Mouse (Mus musculus): ENCODE data around the gene Large1.
"Not testable (repeated sequence)": the region's sequence is repeated elsewhere in the genome, so short reads cannot be mapped to it uniquely, and the experiment has no call there.

Large1 gene

GRCm38 (mm10) chr8:73353108-73353793 lies at the start of gene Large1:
Gene Large1, minus strand, starts transcription at chr8:73353540.
- POLR2A ChIA-PET, result interaction anchor here (0.5 to 6.7 kb wide), 23 partner anchors 9 to 1756 kb away, joined by 3 to 81 read pairs (median 5); partner anchors contain the start of gene Mcm5 (in 1 of the 4)
- CTCF ChIA-PET, result interaction anchor here in 2 of 4 experiments (0.6 to 5.0 kb wide), 5 partner anchors 16 to 349 kb away, joined by 3 to 24 read pairs (median 3); no protein-coding TSS in a partner anchor

- ChIA-PET POLR2A (interaction anchor here in 1 of 4 experiments (0.6 kb wide), 1 partner anchor 50 kb away, joined by 6 read pairs; no protein-coding TSS in a partner anchor), CTCF (no interaction called here)
These were observed 47.0 kb upstream of the Large1 start for GRCm38 (mm10) chr8:73400343-73400742.

DNA sequence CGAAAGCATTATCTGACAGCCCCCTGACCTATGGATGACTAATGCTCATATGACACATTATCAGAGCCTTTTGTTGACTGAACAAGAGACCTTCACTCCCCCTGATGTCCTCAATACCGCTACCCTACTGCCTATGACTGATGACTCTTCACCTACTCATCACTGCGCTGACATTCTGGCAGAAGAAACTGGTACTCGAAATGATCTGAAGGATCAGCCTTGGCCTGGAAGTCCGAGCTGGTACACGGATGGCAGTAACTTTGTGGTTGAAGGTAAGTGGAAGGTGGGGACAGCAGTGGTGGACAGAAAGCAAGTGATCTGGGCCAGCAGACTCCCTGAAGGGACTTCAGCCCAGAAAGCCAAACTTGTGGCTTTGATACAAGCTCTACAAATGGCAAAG lies 19.7 kb upstream of the Large1 start:
- POLR2A ChIA-PET, result interaction anchor here in 1 of 4 experiments (0.6 kb wide), 1 partner anchor 1669 kb away, joined by 3 read pairs; no protein-coding TSS in a partner anchor
- CTCF ChIA-PET, result not testable (repeated sequence)

DNA sequence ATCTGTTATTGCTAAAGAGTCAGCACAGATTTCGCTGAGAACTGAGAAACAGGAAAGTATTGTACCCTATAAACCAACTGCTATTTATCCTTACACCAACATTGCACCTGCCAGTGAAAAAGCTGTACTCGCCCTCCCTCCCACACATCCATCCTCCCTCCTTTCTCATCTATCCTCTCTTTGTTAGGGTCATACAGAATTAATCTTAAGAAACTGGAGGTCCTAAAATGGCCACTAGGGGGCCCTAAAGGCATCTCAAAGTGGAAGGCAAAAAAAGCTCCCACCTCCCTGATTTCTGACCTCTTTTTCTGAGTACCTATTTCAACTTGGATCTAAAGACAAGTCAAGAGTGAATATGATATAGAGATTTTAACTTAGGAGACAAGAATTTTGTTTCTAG lies 2.6 kb upstream of the Large1 start:
- ChIA-PET CTCF (interaction anchor here (0.6 to 5.0 kb wide), 11 partner anchors 10 to 1632 kb away, joined by 3 to 24 read pairs (median 3); no protein-coding TSS in a partner anchor), POLR2A (interaction anchor here in 3 of 4 experiments (0.7 to 6.7 kb wide), 3 partner anchors 19 to 366 kb away, joined by 3 to 81 read pairs (median 4); no protein-coding TSS in a partner anchor)

- POLR2A ChIA-PET, result interaction anchor here in 3 of 4 experiments (0.6 to 6.7 kb wide), 18 partner anchors 10 to 1755 kb away, joined by 3 to 81 read pairs (median 6); partner anchors contain the start of gene Mcm5 (in 1 of the 3)
- CTCF ChIA-PET, result interaction anchor here in 3 of 4 experiments (0.6 to 5.0 kb wide), 7 partner anchors 18 to 1576 kb away, joined by 3 to 24 read pairs (median 3); no protein-coding TSS in a partner anchor
These were observed 1.0 kb upstream of the Large1 start for GRCm38 (mm10) chr8:73354201-73354881.

- CTCF ChIA-PET, result interaction anchor here in 2 of 4 experiments (0.6 to 5.0 kb wide), 6 partner anchors 17 to 1577 kb away, joined by 3 to 24 read pairs (median 3); no protein-coding TSS in a partner anchor
- POLR2A ChIA-PET, result interaction anchor here in 3 of 4 experiments (0.6 to 6.7 kb wide), 21 partner anchors 9 to 1755 kb away, joined by 3 to 81 read pairs (median 5); partner anchors contain the start of gene Mcm5 (in 1 of the 3)
These were observed 447 bp upstream of the Large1 start for GRCm38 (mm10) chr8:73353794-73354179.

DNA sequence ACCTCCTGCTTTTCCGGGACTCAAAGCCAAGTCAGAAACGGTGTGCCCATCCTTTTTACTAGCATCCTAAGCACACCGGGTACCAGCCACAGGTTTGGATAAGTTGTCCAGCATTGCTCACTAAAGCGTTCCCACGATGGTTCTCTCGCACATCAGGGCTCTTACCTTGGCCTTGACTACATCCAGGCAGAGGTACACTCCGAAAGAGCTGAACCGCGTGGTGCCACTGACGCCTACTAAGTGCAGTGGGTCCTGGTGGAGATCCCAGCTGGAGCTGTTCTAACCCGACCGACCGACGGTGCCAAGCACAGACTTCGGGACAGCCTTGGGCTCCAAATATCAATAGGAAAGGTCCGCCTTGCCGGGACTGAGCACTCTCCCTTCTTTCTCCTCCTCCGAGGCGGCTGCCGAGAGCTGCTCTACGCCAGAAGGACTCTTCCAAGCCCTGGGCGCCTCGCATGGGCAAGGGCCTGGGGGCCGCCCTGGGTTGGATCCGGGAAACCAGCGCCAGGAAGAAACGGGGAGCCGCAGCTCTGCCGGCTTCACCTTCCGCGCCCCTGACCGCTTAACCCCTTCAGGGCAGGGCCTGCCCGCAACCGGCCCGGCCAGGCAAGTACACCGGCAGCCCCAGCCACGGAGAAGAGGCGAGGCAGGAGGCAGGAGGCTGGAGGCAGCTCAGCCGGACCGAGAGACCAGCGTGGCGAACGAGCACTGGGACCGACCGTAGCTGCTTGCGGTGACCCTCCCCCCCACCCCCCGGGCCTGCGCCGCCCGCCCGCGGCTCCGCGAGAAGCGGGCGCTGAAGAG lies 836 bp downstream of the Large1 start:
- POLR2A ChIA-PET, result interaction anchor here (0.5 to 6.7 kb wide), 22 partner anchors 8 to 697 kb away, joined by 3 to 81 read pairs (median 5); no protein-coding TSS in a partner anchor
- CTCF ChIA-PET, result interaction anchor here in 2 of 4 experiments (0.8 to 5.0 kb wide), 2 partner anchors 16 to 119 kb away, joined by 3 to 24 read pairs; no protein-coding TSS in a partner anchor

GRCm38 (mm10) chr8:73350366-73350765 lies 3.0 kb downstream of the Large1 start:
- CTCF ChIA-PET, result interaction anchor here (0.6 to 1.7 kb wide), 8 partner anchors 15 to 707 kb away, joined by 3 read pairs; no protein-coding TSS in a partner anchor
- POLR2A ChIA-PET, result interaction anchor here in 3 of 4 experiments (0.7 to 6.7 kb wide), 12 partner anchors 9 to 1622 kb away, joined by 3 to 81 read pairs (median 6); no protein-coding TSS in a partner anchor

GRCm38 (mm10) chr8:73342761-73343395 lies 10.5 kb downstream of the Large1 start:
- POLR2A ChIA-PET, result interaction anchor here in 3 of 4 experiments (0.6 to 3.0 kb wide), 6 partner anchors 9 to 344 kb away, joined by 3 to 18 read pairs (median 6); partner anchors contain the start of gene Large1 (in 3 of the 3)
- CTCF ChIA-PET, result no interaction called here

GRCm38 (mm10) chr8:73336845-73337244 lies 16.5 kb downstream of the Large1 start:
- ChIA-PET POLR2A (interaction anchor here in 3 of 4 experiments (0.8 to 5.7 kb wide), 25 partner anchors 8 to 1026 kb away, joined by 3 to 81 read pairs (median 5); partner anchors contain the start of gene Large1 (in 3 of the 3)), CTCF (interaction anchor here in 2 of 4 experiments (1.0 to 2.2 kb wide), 4 partner anchors 16 to 19 kb away, joined by 3 to 10 read pairs (median 4); partner anchors contain the start of gene Large1 (in 1 of the 2))

DNA sequence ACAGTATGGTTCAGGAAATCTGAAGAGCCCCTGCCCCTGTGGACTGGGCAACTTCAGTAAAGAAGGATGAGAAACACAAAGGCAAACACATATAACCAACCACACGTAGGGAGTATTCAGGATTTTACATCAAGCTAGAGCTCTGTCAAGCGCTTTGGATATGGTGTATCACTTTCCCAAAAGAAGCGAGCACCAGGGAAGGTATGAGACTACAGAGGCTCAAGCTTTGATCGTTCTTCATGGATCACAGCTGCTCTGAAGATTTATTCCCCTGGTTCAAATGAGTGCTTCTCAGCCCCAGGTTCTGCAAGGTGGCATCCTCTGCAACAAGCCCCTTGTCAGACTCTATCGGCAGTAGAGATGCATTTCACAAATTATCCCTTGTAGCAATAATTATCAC lies 24.2 kb downstream of the Large1 start:
- CTCF ChIA-PET, result interaction anchor here in 1 of 4 experiments (0.5 kb wide), 1 partner anchor 25 kb away, joined by 3 read pairs; no protein-coding TSS in a partner anchor
- POLR2A ChIA-PET, result interaction anchor here in 1 of 4 experiments (0.8 kb wide), 1 partner anchor 25 kb away, joined by 4 read pairs; the partner anchor contains the start of gene Large1

DNA sequence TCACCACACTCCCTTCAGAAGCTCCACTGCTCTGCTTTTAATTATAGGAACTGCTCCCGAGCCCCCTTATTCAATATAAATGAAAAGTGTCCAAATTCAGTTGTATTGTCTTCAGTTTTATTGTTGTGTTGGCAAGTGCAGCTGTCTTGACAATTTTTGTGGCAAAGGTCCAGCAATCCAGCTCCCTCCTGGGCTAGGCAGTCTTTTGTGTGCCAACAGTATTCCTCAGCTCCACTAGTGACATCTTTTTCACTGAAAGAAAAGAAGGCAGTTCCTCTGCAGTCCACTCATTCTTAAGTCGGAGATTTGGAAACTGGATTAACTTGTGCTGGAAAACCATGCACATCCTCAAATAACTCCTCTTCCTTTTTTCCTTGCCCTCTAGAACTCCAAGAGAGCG lies 25.3 kb downstream of the Large1 start:
- CTCF ChIA-PET, result no interaction called here
- POLR2A ChIA-PET, result interaction anchor here in 1 of 4 experiments (0.5 to 1.6 kb wide), 3 partner anchors 9 to 340 kb away, joined by 3 to 4 read pairs (median 3); no protein-coding TSS in a partner anchor

DNA sequence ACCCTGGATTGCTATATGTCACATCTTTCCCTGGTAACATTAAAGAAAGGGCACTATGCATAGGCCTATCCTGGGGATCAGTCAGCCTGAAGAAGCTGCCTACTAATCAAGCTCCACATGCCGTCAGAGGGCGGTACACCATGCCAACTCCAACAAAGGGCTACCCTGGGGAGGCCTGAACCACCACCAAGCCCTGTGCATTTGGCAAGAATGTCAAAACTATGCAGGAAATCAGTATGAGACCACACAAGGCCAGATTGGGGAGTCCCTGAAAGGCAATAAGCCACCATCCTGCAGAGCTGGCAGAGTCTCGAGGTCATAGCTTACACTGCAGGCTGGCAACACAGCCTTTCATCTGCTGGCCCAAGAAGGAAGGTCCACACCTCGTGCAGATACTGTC lies 28.7 kb downstream of the Large1 start:
- CTCF ChIA-PET, result no interaction called here
- POLR2A ChIA-PET, result interaction anchor here in 2 of 4 experiments (0.6 to 2.1 kb wide), 7 partner anchors 9 to 1806 kb away, joined by 3 to 10 read pairs (median 4); no protein-coding TSS in a partner anchor

GRCm38 (mm10) chr8:73323591-73323990 lies 29.7 kb downstream of the Large1 start:
- ChIA-PET CTCF (interaction anchor here in 1 of 4 experiments (0.6 kb wide), 1 partner anchor 19 kb away, joined by 7 read pairs; no protein-coding TSS in a partner anchor), POLR2A (interaction anchor here in 1 of 4 experiments (1.4 to 2.1 kb wide), 3 partner anchors 8 to 13 kb away, joined by 3 to 10 read pairs (median 10); no protein-coding TSS in a partner anchor)

- CTCF ChIA-PET, result not testable (repeated sequence)
- POLR2A ChIA-PET, result interaction anchor here in 2 of 4 experiments (0.7 to 1.5 kb wide), 5 partner anchors 9 to 1751 kb away, joined by 3 to 5 read pairs (median 4); no protein-coding TSS in a partner anchor
These were observed 33.8 kb downstream of the Large1 start for GRCm38 (mm10) chr8:73319500-73319899.

GRCm38 (mm10) chr8:73313911-73314310 lies 39.4 kb downstream of the Large1 start:
- ChIA-PET POLR2A (interaction anchor here in 3 of 4 experiments (0.6 to 2.5 kb wide), 8 partner anchors 8 to 788 kb away, joined by 3 to 11 read pairs (median 4); partner anchors contain the start of gene Large1 (in 1 of the 3)), CTCF (interaction anchor here in 1 of 4 experiments (0.6 kb wide), 1 partner anchor 251 kb away, joined by 3 read pairs; no protein-coding TSS in a partner anchor)
